Mouse (Mus musculus) layer of hippocampus, postnatal 36 days (tissue): ENCODE measurements around the gene Tma16. TPM values are rescaled to one million over a fixed set of nuclear protein-coding genes. Genes with fewer than 3 reads are reported as not detected.

ENCODE experiments used
- DNase-seq, 2 experiments: peaks; one replicate each; pipeline ENCODE4 v3.0.0; 2022
- total RNA-seq, 2 experiments: library from RNA; stranded (reverse); gene quantifications; 2 replicates each; pipeline ENCODE4 v1.2.3; 2021

The Tma16 gene
- 10 to 100 TPM; 10.2 to 10.8 TPM for total RNA-seq

DNA sequence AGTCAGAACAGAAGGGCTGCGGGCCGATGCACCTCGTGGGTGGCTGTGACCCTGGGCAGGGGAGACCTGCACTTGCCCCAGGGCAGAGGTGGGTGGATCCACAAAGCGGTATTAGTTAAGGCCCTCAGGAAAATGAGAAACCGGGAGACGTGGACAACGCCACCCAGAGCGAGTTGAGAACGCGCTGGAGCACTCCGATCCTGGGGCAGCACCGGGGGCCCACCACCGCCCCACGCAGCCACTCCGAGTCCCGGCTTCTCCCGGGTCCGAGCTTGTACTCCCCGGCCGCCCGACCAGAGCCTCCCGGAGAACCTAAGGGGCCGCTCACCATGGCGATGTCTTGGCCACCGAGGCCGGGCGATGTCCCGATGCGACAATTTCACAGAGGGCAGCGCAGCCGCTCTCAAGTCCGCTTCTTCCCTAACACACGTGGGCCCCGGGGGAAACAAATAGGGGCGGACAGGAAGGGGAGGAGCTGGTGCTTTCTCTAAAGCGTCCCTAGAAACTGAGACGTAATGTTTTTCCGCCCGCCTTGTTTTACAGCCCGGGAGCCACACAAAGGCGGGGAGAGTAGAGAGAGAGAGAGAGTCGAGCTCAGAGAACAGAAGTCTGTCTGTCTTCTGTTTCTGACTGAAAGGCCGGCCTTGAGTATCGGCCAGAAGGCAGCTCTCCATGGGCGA is at the start of gene Tma16:
Tma16 (minus strand) TSS at position 447 of the 680 bp plus-strand sequence.
- peak; percentile 84 for DNase-seq

DNA sequence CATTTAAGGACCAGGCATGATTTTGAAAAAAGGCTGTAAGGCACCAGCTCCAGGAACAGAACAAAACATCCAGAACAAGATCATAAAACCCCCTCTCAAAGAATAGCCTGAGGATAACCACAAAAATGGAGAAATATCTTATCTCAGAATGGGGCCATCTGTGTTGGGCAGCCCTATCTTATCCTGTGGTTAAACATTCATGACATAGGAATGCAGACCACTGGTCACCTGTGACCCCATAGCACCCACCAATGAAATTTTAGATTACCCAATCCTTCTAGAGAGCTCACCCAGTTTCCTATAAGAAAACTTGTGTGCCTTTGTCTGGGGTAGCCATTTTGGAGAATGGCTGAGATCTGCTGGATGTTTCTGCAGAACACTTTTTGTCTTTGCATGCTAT is 34.2 kb upstream of the Tma16 start:
- no peak for DNase-seq

DNA sequence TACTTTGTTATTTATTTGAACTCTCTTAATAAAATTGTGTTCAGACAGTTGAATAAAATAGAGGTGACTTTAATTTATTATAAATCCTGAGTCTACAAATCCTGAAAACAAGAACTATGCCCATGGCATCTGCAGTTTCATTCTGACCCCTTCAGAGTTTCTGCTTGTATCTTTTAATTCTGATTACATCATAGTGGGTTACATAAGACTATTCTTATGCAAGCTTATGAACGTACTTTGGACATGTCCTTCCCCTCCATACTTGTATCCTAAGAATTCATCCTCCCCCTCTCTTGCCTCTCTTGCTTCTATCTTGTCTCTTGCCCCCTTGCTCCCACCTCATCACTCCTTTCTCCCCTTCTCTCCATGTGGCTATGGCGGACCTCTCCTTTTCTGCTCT is 32.8 kb upstream of the Tma16 start:
- DNase-seq, result no peak

DNA sequence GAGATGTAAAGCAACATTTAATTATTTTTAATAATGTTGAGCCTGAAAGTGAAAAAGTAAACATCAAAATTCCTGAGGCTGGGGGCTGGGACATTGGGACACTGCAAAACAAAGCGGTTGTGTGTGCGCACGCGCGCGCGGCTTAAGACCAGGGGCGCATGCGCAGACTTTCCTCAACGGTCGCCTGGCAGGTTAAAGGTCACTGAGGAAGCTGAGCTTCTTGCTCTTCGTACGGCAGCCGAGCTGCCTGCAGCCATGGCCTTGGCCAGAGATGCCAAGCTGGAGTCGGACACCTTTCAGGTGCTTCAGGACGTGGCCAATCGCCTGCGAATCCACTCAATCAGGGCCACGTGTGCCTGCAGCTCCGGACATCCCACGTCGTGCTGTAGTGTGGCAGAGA is 25.2 kb upstream of the Tma16 start, which contains the start of gene Tktl2:
Tktl2 (plus strand) TSS at position 220 of the 400 bp plus-strand sequence.
- no peak for DNase-seq

DNA sequence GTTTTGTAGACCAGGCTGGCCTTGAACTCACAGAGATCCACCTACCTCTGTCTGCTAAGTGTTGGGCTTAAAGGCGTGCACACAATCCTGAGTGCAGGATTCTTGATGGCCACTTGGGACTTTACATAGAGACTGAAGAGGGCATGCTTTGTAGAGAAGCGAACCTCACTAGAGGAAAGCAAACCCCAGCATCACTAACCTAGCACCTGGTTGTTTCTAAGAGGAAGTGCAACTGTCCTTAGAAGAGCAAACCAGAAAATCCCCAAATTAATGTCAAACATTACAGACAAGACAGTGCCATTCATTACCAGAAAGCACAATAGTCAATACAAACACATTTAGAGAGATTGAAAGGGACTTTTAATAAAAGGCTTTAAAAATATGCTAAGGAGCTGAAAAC is 17.1 kb upstream of the Tma16 start:
- DNase-seq, result no peak

DNA sequence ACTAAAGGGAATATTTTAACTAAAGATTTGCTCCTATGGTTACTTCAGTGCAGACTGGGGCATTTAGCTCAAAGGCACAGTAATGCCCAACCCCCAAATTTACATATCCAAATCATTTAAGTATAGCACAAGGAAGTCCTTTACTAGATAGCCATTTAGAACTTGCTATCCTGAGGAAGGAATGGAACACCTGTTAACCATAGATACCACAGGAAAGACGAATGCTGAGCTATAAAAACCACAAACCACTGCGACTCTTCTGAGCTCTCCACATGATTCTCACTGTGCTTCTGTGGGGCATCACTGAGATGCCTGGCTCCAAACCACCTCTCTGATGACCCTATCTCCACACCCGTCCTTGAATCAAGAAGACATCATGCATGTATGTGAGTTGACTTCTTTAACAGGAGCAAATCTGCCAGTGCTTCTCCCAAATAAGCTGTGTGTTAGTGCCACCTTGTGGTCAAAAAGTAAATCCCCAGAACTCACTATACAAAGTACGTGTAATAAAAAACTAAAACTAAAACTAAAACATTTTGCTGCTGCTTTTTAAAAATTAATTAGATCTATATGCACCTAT is 10.8 kb upstream of the Tma16 start:
- DNase-seq, result peak in 1 of 2 experiments; percentile 10

DNA sequence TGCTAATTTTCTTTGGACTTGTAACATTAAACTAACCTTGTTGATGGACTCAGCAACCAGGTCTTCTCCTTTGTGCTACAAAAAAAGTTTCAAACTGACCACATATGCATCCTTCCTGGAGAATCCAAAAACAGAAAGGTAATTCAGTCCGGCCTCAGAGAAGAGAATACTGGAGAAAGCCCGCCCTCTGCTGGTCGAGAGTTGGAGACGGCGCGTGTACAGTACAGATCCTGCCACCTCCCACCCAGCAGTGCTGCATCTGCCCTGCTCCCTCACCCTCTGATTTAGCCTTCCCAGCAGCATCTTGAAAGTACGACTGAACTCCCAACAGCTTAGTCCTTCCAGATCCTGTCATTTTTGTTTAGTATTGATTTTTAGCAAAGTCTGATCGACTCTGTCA is 9.4 kb upstream of the Tma16 start:
- peak; percentile 69 to 78 for DNase-seq

DNA sequence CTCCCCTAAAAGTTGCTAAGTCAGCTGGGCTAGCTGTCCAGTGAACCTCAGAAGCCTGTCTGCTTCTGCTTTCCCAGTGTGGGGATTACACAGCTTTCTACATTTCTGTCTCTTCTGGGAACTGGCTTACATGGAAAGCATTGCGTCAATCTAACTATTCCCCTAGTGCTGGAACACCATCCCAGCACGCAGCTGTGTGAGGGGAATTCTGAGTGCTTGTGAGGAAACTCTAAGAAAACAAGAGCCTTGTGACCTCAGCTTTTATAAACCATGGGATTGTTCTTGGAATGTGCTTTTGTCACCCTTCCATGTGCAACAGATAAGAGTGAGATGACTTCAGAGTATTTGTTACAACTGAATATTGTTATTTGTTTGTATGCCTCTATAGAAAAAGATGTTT is 8.2 kb upstream of the Tma16 start:
- no peak for DNase-seq

DNA sequence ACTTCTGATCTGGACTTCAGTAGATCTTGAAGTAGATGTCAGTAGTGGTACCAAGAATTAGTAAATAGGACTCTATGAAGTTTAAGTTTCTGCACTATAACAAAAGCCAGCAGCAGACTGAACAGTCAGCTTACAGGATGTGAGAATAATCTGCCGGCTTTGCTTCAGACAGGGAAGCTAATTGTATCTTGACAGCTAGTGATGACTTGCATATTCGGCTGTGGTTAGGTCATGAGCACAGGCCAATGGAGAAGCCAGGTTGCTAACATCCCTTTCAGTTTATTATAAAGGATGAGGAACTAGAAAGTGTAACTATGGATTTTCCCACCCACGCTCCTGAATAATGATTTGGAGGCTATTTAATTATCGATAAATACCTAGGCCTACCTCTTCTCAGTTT is 4.3 kb upstream of the Tma16 start:
- no peak for DNase-seq

DNA sequence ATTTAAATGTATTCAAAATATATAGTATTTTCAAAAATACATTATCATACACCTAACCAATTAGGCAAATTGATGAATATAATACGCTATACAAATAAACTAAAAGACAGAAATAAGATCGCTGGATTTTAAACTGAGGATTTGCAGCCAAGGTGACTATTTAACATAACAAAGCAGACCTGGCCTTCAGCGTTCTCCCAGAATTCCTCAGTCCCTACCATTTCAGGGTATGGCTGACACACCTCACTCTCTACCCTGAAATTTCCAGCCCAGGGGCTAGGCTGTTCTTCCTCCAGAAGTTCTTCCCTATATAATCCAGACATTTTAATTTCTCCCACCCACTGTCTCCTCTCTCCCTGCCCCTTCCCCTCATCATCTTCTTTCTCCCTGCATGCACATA is 2.2 kb upstream of the Tma16 start:
- no peak for DNase-seq

DNA sequence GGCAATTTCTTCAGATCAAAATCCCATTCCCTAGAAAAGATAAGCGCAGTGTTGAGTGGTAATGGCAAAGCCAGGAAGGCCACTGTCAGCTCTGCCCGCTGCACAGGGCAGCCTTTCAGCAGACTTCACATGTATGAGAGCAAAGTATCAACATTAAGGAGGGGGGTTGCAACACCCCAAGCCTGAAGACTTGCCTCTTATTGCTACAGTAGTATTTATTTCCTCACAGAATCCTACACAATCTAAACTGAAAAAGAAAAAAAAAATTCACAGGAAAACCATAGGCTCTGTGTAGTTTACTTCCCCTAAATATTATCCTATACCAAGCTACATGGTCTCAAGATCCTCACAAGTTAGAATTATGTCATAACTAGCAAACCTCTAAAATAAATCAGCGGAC is 9.4 kb downstream of the Tma16 start:
- no peak for DNase-seq

DNA sequence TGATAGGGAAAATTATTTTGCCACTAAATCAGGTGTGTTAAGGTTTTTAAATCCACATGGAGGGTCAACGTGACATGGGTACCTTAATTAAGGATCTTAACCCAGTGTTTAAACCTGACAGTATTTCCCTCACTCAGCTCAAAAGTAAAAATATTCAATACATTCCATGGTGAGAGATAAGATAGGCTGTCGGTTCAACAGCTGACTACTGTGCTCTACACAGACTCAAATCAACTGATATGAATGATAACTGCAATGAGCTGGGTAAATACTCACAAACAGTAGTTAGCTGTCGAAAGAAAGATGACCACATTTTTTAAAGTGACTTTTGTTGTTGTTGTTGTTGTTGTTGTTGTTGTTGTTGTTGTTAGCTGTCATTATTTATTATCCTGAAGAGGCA is 16.5 kb downstream of the Tma16 start:
- DNase-seq, result no peak

DNA sequence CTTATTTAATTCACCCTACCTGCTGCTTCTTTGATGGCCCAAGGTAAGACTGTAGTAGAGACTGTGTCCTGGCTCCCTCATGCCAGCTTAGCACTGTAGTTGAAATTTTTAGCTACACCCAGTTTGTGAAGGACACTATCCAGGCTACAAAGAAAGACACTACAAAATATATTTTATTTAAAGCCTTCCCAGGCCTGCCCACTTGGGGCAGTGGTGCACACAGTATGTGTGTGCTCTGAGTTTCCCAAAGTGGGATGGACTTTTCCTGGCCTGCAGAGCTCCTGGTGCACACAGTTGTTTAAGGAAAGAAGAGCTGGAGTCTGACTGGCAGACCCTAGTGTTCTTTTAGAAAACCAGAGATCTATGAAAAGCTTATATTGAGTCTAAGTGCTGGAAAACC is 29.3 kb downstream of the Tma16 start:
- no peak for DNase-seq

DNA sequence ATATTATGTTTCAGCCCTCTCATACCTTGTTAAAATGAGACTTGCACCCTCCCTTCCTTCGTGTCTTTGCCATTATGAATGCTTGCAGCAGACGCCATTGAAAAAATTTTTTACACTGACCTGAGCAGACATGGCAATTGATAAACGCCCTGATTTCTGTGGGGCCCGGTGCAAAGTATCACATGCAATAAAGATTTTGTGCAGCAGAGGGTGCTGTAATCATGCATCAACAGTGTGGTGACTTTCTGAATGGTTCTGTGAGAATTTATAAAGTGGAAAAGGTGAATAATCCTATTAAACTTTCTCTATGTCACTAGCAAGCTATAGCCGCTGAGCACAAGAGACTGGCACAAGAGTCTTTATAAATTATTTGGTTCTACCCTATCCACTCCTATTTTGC is 35.6 kb downstream of the Tma16 start:
- peak; percentile 32 to 51 for DNase-seq

DNA sequence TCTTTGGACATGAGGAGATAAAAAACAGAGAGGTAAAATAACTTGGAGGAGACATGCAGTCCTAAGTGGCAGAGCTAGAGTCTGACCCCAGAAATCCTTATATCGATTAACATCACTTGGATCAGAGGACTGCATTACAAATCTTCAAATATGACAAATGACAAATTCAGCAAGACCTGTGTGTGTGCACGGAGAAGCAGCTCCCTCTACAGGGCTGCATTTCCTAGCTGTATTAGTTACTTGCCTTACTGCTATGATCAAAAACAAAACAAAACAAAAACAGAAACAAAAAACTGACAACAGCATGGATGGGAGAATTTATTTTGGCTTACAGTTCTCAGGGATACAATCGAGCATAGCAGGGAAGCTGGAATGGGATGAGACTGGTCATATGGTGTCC is 41.0 kb downstream of the Tma16 start:
- no peak for DNase-seq

DNA sequence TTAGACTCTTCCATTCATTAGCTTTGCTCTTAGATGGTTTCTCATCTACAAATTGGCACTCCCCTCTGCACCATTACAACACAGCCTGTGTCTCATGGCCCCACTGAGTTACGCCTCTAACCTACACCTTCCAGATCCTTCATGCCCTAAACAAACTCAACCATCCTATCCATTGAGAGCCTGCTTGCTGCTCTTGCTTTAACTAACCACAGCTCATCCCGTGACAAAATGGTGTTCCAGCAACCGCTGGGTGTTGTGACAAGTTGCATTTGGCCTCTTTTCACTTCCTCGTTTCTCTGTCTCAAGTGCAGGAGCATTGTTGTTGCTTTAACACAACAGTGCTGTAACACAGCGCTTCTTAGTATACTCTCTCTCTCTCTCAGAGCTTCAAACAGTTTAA is 42.2 kb downstream of the Tma16 start:
- DNase-seq, result no peak

DNA sequence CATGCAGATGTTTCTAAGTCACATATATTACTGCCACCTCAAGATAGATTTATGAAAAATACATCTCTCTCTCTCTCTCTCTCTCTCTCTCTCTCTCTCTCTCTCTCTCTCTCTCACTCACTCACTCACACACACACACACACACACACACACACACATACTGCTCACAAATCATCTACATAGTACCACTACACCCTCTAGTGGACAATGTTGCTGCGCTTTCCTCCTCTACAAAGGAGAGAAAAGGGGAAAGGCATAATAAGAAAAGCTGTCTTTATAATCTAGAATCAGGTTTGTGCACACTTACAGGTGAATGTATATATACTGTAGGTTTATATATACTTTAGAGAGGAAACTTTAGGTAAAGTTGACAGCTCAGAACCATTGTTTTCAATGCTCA is 43.6 kb downstream of the Tma16 start:
- no peak for DNase-seq

DNA sequence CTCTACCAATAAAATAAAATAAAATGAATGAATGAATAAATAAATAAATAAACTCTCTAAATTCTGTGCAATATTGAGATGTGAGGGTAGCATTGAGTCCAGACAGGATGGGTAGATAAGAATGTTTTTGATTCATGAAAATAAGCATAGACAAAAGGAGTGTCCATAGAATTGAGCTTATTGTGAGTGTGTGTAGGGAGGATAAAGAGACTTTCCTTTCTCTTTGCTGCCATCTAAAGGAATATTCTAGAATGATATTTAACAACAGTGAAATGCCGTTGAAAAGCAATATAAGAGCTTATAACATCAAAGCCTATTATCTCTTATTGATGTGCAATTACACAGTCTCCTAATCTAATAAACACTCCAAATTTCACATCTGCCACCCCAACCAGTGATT is 45.2 kb downstream of the Tma16 start:
- no peak for DNase-seq

DNA sequence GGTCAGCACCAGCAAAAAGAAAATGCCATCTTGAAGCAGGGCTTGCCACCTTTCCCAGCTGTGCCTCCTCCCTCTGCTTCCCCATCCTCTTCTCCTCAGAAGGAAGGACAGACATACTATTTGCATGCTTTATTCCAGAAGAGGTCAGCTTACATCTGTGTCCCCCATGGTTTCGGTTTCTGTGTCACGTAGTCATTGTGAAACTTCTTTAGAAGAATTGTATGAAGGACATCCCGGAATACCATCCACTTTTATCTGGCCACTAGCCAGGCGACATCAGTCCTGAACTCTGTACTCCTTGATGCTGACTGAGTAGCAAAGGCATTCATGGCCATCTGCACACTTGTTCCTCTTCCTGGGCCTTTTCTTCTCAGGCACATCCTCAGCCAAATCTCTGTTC is 47.9 kb downstream of the Tma16 start:
- no peak for DNase-seq

DNA sequence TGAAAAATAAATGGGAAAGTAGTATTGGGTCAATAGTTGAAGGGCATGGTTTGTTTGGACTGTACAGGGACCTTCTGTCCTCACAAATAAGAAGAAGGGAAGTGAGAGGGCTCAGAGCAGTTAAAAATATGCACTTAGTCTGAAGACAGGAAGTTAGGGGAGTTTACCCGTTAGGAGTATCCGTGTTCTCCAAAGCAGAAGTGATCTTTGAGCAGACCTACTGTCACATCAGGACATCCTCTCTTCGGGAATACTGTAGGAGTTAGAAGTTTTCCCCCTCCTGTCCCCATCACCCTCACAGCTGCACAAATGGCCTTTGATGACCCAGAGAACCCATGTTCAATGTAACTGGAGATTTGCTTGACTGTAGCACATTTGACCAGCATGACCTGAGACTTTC is 48.4 kb downstream of the Tma16 start:
- DNase-seq, result no peak

DNA sequence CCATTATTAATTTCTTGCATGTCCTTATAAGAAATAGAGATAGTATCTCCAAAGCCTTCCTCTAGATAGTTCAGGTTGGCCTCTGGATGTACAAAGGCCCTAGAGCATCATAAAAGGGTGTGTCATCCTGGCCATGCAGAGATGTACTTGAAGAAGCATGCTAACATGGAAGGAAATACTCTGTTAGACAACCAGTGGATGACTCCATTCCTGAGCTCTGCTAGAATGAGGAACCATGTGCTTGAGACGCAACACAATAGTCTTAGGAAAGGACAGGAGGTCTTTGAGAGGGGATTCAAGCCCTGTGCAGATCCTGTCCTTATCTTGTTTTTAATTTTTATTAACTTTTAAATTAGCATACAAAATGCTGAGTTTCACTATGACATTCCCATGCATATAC is 49.5 kb downstream of the Tma16 start:
- DNase-seq, result no peak

DNA sequence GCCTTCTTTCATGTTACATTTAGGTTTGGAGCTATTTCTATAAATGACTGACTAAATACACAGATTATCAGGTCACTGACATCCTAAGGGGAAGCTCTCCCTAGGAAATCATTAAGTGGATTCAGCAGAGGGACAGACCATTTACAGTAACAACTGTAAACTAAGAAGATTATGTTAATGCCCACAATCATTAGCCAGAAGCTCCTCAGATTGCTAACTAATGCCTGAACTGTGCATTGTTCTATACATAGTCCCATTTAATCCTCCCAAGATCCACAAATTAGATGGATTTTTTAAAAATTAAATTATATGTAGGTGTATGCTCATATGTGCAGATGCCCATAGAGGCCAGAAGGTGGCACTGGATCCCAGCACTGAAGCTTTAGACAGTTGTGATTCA is 52.8 kb downstream of the Tma16 start:
- DNase-seq, result no peak

DNA sequence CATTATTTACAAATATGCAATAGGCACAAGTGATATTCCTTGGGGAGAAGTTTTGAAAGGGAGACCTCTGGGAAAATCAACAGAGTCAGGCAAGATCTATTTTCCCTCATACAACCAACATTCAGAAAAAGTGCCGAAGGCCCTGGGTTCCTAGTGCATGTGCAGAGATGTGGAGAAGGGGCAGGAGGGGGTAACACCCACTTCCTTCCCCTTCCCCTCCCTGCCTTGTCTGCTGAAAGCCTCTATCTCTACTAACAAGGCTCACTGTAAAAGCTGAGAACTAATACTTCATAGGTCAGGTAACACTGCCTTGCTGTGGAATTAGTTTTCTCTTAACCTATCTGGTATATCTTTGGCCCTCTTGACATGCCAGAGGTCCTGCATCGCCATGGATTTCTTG is 55.7 kb downstream of the Tma16 start:
- DNase-seq, result no peak
